Mouse (Mus musculus): ENCODE measurements around the gene Olfr366. TPM values are rescaled to one million over a fixed set of nuclear protein-coding genes. Genes with fewer than 3 reads are reported as not detected.
"Not testable (repeated sequence)": the region's sequence is repeated elsewhere in the genome, so short reads cannot be mapped to it uniquely, and the experiment has no call there.

The Olfr366 gene
- not detected in 2 replicates for polyA plus RNA-seq (2015; fragmentation: Nextera tagmentation; extraction: Ambion mirVana)

- no peak within 1 kb of the TSS for H3K9ac ChIP-seq (ENCODE audit: low read depth, low read length)
- H3K36me3 ChIP-seq (ENCODE audit: control insufficient read depth, insufficient read depth, low read length), result no peaks in the 10 kb centered on the region
- H3K27ac ChIP-seq (ENCODE audit: low read length), result no peak within 1 kb of the TSS
- H3K27me3 ChIP-seq (replicated peaks; ENCODE audit: control insufficient read depth, insufficient read depth, low read length), result no peaks in the 10 kb centered on the region
- H3K9me3 ChIP-seq (ENCODE audit: control insufficient read depth, low read length), result no peaks in the 10 kb centered on the region
- H3K4me3 ChIP-seq (ENCODE audit: low read length), result no peak within 1 kb of the TSS
- ATAC-seq, result no peak
- no peaks in the 10 kb centered on the region for H3K4me1 ChIP-seq (ENCODE audit: control insufficient read depth, insufficient read depth, low read length)
- no peak within 1 kb of the TSS for H3K4me2 ChIP-seq (ENCODE audit: low read depth, low read length)
Observed at GRCm38 (mm10) chr2:37211274-37211673, at the start of gene Olfr366. Olfr366 (plus strand) TSS chr2:37211574.

GRCm38 (mm10) chr2:37187898-37188297 is 23.5 kb upstream of the Olfr366 start, which contains the start of gene Olfr365:
Olfr365 (plus strand) TSS chr2:37188198.
- 71% methylated on average over 3 of the region's 3 CpGs for WGBS
- H3K4me1 ChIP-seq (ENCODE audit: control insufficient read depth, insufficient read depth, low read length), result no peaks in the 10 kb centered on the region
- H3K27me3 ChIP-seq (replicated peaks; ENCODE audit: control insufficient read depth, insufficient read depth, low read length), result no peaks in the 10 kb centered on the region
- H3K36me3 ChIP-seq (ENCODE audit: control insufficient read depth, insufficient read depth, low read length), result no peaks in the 10 kb centered on the region
- H3K9ac ChIP-seq (ENCODE audit: low read depth, low read length), result no peak within 1 kb of the TSS
- H3K9me3 ChIP-seq (ENCODE audit: control insufficient read depth, low read length), result no peaks in the 10 kb centered on the region
- ATAC-seq, result no peak
- no peak within 1 kb of the TSS for H3K27ac ChIP-seq (ENCODE audit: low read length)
- no peak within 1 kb of the TSS for H3K4me3 ChIP-seq (ENCODE audit: low read length)
- H3K4me2 ChIP-seq (ENCODE audit: low read depth, low read length), result no peak within 1 kb of the TSS

- not testable (repeated sequence) for H3K4me2 ChIP-seq (ENCODE audit: low read depth, low read length); H3K27ac ChIP-seq (ENCODE audit: low read length); H3K27me3 ChIP-seq (replicated peaks; ENCODE audit: control insufficient read depth, insufficient read depth, low read length); H3K9me3 ChIP-seq (ENCODE audit: control insufficient read depth, low read length); ATAC-seq; H3K9ac ChIP-seq (ENCODE audit: low read depth, low read length); H3K36me3 ChIP-seq (ENCODE audit: control insufficient read depth, insufficient read depth, low read length); H3K4me1 ChIP-seq (ENCODE audit: control insufficient read depth, insufficient read depth, low read length); H3K4me3 ChIP-seq (ENCODE audit: low read length)
- 81% methylated on average over 7 of the region's 7 CpGs for WGBS
Observed at GRCm38 (mm10) chr2:37261781-37262180, 50.4 kb downstream of the Olfr366 start.

Other genes starting within 250 kb of the Olfr366 start
- gene Olfr357, start 217.7 kb upstream of the Olfr366 start, polyA plus RNA-seq (2015; fragmentation: Nextera tagmentation; extraction: Ambion mirVana), result not detected in 2 replicates
- gene Olfr358, start 202.2 kb upstream of the Olfr366 start, polyA plus RNA-seq (2015; fragmentation: Nextera tagmentation; extraction: Ambion mirVana), result not detected in 2 replicates
- not detected in 2 replicates for gene Olfr360, start 145.8 kb upstream of the Olfr366 start, polyA plus RNA-seq (2015; fragmentation: Nextera tagmentation; extraction: Ambion mirVana)
- gene Olfr361, start 122.3 kb upstream of the Olfr366 start, polyA plus RNA-seq (2015; fragmentation: Nextera tagmentation; extraction: Ambion mirVana), result not detected in 2 replicates
- gene Olfr362, start 93.7 kb upstream of the Olfr366 start, polyA plus RNA-seq (2015; fragmentation: Nextera tagmentation; extraction: Ambion mirVana), result not detected in 2 replicates
- gene Olfr364-ps1, start 72.3 kb upstream of the Olfr366 start, polyA plus RNA-seq (2015; fragmentation: Nextera tagmentation; extraction: Ambion mirVana), result not detected in 2 replicates
- not detected in 2 replicates for gene Olfr365, start 23.4 kb upstream of the Olfr366 start, polyA plus RNA-seq (2015; fragmentation: Nextera tagmentation; extraction: Ambion mirVana)
- gene Olfr368, start 114.9 kb downstream of the Olfr366 start, polyA plus RNA-seq (2015; fragmentation: Nextera tagmentation; extraction: Ambion mirVana), result not detected in 2 replicates
- gene Pdcl, start 147.8 kb downstream of the Olfr366 start, polyA plus RNA-seq (2015; fragmentation: Nextera tagmentation; extraction: Ambion mirVana), result 30.1 and 30.6 TPM in 2 replicates
- gene Rc3h2, start 211.3 kb downstream of the Olfr366 start, polyA plus RNA-seq (2015; fragmentation: Nextera tagmentation; extraction: Ambion mirVana), result 8.3 and 8.6 TPM in 2 replicates
- gene Zbtb26, start 231.6 kb downstream of the Olfr366 start, polyA plus RNA-seq (2015; fragmentation: Nextera tagmentation; extraction: Ambion mirVana), result 4.2 and 4.5 TPM in 2 replicates
- gene Zbtb6, start 231.6 kb downstream of the Olfr366 start, polyA plus RNA-seq (2015; fragmentation: Nextera tagmentation; extraction: Ambion mirVana), result 6.1 TPM in 2 replicates
- gene Rabgap1, start 231.7 kb downstream of the Olfr366 start, polyA plus RNA-seq (2015; fragmentation: Nextera tagmentation; extraction: Ambion mirVana), result 23.3 and 27.2 TPM in 2 replicates